Mouse (Mus musculus) mesoderm, embryonic 11.5 days (tissue): ENCODE results near the gene Cabin1.

Experiments used
- DNase-seq: peaks from one replicate; pipeline ENCODE4 v3.0.0-alpha.2; 2012; ENCODE audit warnings: low read depth, low spot score

The Cabin1 gene

DNA sequence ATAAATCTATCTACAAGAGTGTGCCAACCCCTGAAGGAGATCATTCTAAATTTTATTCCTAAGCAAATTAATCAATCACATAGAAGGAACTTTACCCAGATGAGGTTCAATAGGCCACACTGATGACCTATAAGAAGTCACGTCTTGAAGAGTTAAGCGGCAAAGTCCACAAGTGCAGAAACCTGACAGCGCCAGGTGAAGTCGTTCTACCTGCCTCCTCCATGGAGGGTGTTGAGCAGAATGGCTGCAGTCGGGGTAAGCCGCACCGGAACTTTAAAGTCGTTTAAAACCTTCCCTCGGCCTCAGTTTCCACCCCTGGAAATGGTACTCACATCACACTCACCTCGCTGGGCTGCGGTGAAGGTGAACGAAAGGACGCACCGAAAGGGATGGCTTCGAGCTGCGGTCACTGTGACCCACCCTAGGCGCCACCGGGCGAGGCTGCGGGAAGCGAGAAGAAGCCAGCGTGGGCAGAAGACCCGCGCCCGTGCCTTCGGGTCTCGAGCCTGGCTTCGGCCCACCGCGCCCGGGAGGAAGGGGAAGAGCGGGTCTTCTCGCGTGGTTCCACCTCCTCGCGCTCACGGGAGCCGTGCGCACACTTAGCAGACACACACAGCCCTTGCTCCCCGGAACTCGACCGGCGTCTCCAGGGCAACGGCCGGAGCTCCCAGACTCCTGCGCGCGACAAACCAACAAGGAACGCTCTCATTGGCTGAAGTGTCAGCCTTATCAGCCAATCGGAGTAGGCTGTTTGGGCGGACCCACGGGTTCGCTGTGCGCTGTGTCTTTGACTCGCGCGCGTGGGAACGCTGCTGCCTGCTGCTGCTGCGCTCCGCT is at the start of gene Cabin1:
Gene Cabin1, minus strand, starts transcription at position 660 of the 837 bp plus-strand sequence.
- peak; percentile 98 for DNase-seq

DNA sequence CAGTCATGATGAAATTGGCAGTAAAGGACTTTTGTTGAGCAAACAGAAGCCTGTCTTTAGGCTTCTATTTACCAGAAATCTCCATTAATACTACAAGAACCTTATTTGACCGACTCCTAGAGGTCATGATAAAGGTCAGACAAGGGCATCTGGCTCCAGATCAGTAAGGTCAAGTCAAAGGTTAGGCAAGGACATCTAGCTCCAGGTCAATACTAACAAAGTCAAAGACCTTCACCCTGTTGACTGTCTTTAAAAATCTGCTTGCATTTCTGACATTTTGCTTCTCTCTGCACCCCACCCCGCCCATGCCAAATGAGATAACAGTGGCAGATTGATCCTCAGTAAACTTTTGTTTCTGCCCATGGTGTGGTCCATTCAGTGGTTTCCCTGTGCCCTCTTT is 40.1 kb upstream of the Cabin1 start:
- no peak for DNase-seq

DNA sequence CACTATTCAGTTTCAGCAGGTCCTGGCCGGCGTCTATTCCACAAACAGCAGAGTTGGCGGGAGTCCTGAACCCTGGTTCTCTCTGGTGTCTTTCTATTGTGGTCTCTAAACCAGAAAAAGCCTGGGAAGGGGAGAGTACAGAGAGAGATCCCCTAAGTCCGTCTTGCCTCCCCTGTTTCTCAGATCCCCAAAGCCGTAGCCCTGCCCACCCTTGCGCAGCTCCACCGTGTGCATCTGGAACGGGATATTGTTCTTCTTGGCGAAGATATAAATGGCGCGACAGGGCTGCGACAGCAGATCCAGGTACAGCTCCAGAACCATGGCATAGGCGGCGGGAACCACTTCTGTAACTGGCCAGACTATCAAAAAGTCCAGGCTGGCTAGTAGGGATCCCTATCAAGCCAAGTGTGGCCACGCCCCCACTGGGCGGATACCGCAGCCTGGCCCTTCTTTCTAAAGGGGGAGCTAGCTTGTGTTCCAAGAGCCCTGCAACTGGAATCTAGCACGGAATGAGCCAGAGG is 34.1 kb upstream of the Cabin1 start, which contains the start of gene Gstt1:
Gene Gstt1, minus strand, starts transcription at position 409 of the 521 bp plus-strand sequence.
- peak; percentile 35 for DNase-seq

DNA sequence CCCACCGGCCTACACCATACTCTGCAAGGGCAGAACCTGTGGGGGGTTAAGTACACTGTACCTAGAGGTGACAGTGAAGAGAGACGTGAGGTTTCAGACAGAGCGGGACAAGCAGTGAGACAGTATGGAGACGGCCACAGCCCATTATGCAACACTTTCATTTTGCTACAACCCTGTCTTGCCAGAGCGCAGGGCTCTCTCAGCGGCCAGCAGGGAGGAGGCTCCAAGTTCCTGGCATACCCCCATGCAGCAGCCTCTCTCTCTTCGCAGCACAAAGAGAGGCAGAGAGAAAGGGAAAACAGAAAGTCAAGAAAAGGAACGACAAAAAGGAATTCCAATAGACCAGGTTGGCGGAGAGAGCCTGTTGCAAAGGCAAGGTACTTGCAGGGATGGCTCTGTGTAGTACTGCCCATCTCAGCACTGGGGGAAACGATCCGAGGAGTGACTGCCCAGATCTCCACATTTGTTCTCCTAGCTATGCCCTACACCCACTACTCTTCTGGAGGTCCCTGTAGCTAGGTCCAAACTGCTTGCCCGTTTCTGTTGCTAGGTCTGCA is 33.6 kb upstream of the Cabin1 start:
- DNase-seq = peak; percentile 23

DNA sequence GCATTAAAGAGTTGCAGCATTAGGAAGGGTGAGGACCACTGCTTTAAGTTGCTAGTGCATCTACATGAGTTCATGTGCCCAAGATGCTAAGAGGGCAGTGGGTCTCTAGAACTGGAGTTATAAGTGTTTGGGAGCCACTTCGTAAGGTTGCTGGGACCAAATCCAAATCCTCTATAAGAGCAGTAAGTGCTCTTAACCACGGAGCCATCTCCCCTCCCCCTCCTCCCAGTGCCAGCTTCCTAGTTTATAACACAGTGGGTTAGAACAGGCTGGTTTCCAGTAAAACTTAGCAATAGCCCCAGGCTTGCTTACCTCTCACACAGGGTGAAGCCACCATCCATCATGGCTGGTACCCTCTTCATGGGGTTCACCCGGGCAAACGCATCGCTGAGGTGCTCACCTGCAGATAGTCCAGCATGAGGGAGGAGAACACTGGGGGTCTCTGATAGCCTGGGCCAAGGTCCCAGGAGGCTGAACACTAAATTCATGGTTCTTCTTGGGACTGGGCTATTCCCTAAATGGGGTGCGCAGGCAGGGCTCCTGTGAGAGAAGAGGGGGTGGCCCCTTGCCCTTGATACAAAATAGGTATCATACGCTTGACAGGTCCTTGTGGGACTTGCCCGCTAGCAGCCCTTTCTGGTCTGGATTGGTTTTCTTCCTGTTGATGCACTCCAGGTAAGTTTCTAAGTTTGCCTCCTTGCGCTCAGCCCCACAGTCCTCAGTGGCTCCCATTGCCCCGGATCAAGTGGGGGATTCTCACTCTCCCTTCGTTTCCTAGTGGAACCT is 32.8 kb upstream of the Cabin1 start:
- DNase-seq = no peak

DNA sequence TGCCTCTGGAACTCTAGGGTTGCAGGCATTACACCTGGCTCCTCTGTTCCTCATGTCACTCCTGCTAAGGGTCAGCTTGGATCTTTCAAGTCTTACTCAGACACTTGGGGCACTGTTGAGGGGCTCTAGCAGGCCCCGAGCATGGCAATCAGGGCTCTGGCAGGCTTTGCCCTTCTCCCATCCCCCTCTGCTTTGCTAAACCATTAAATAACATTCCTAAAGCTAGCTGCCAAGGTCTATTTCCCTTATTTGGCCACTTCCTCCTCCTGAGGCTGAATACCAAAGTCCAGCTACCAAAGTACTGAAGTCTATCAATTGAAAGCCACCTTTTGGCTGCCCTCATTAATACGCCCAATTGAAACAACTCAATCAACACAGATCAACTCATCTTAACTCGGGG is 30.7 kb upstream of the Cabin1 start:
- peak; percentile 8 for DNase-seq

DNA sequence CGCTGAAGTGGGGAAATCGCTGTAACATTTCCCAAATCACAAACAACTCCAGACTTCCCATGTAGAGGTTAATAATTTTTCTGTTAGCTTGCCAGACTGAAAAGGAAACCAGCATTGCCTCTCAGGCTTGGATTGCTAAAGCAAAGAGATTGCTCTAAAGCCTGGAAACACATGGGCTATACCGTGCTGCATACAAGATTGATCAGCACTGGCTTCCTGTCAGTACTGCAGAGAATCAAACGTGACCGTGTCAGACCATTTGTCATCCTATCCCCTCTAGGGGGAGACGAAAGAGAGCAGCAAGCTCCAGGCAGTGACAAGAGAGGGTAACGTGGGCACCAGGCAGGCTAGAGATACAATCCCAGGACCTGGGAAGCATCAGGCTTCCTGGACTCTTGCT is 26.6 kb upstream of the Cabin1 start:
- DNase-seq = peak; percentile 36

DNA sequence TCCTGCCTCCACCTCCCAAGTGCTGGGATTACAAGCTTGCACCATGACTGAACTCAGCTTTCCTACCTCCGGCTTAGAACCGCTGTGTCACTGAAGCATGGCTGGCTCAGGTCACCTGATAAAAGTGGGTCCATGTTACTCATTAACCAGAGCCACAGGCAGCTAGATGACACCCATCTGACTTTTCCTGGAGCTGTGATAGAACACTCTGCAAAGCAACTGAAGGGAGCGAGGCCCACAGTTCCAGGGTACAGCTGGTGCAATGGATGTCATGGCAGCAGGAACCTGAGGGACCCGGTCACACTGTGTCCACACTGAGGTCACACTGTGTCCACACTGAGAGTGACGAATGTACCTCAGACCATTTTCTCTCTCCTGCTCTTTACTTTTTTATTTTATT is 25.7 kb upstream of the Cabin1 start:
- DNase-seq = no peak

DNA sequence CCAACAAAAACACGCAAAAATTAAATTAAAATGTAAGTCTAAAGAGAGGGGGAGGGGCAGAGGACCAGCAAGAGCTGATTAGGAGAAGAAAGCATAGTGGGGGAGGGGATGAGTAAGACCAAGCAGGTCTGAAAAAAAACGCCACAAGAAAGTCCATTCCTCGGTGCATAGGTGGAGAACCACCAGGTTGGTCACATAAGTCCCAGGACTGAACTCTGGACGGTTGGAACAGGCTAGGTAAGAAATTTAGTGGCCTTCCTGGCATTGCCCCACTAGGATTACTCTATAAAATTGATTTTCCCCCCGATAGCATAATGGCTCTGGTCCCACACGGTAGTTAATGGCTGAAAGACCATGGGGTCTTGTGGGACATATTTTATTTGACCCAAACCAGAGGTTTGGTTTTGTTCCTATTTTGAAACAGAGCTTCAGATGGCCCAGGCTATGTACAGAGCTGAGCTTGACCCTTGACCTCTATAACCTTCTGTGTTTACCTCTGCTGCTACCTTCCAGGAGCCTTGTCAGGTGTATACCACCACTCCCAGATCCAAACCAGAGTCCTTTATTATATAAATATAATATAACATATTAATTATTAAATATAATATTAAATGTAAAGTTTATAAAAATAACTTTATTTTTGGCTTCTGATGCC is 25.1 kb upstream of the Cabin1 start:
- no peak for DNase-seq

DNA sequence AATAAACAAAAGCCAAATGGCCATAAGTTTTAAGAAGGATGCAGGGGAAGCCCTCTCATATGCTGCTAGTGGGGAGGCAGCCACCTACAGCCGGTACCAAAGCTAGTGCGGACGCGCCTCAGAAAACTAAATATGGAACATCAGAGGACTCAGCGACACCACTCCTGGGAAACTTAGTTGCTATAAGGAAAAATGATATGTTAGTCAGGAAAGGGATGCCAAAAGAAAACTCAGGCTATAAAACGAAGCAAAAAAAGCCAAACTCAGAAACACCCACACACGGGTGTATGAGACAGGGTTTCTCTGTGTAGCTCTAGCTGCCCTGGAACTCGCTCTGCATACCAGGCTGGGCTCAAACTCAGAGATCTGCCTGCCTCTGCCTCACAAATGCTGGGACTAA is 24.1 kb upstream of the Cabin1 start:
- DNase-seq = no peak

DNA sequence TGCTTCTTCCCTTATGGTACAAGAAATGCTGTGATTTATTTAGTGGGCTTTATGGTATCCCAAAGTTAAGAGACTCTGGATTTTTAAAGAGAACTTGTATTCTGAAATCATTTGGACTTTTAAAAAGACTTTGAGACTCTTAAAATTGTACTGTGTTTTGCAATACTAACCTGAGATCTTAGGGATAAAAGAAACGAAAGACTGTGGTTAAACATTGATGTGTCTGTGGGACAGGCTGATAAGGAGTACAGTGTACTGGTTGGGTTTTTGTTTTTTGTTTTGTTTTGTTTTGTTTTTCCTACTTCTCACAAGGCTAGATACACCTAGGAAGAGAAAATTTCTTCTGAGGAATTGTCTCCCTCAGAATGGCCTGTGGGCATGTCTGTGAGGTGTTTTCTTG is 21.3 kb upstream of the Cabin1 start:
- no peak for DNase-seq

DNA sequence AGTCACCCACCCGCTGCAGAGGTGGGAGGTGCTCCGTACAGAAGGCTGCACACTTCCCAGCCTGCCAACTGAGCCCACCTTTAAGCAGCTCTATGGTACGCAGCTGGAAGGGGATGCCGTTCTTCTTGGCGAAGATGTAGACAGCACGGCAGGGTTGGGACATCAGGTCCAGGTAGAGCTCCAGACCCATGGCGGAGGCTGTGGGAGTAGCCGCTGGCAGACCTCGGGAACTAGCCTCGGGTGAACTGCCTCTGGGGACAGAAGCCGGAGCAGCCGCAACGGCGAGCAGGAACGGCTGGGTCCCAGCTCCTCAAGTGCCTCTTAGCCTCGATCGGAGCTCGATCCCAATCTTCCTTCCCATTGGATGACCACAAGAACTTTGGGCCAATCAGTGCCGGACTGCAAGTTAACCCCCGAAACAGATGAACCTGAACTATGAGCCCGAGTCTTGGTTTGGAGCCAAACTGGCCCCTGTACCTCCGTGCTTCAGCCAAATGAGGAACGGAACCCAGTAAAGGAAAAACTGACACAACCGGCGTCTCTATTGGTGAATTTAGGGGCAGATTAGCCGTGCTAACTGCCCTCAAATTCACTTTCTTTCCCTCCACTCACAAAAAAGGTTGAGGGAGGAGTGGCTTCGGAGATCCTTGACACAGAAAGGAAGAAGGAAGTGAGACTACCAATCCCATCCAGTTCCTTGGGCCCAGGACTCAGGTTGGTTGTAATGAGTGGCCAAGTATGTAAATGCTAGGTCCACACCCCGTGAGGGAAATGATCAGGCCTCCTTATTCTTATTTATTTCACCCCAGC is 16.8 kb upstream of the Cabin1 start, which contains the start of the genes Gm20441 and Gstt3:
Gene Gm20441, minus strand, starts transcription at position 186 of the 810 bp plus-strand sequence.
Gene Gstt3, minus strand, starts transcription at position 646 of the 810 bp plus-strand sequence.
- DNase-seq = peak; percentile 73

DNA sequence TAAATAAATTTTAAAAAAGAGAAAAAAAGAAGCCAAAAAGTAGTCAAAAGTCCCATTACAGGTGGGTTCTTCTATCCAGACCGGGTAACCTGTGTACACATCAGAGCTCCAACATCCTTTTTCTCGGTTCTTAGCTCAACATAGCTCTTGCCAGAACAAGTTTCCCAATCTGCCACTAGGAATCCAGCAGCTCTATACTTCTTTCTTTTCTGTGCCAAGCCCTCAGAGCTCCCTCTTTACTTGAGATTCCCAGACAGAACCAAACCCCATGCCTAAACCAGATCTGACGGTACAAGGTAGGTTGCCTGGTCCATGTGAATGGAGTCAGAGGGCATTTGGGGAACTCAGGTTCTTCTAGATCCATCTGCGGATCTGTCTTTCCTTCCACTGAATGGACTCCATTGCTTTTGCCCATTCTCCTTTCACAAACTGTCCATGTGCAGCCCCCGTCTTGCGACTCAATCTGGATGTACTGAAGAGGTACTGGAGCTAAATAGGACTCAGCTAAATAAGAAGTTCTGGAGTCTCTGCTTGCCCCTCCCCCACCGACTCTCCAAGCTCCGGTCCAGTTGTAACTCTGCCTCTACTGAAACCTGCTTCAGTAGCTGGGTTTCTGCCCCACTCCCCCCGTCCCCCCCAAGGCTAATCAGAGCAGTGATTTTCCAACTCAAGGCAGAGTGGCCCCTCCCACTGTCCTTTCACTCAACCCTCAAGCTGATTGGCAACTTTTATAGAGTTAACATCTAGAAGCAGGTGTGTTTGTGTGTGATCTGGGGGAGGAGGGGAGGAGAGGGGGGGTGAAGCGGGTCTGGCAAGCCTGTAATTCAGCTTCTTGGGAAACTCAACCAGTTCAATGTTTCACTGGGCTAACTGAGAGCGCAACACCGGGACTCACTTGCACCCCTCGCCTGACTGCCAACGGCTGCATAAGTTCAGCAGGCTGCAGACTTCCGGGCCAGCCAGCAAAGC is 15.3 kb upstream of the Cabin1 start:
- DNase-seq = no peak

DNA sequence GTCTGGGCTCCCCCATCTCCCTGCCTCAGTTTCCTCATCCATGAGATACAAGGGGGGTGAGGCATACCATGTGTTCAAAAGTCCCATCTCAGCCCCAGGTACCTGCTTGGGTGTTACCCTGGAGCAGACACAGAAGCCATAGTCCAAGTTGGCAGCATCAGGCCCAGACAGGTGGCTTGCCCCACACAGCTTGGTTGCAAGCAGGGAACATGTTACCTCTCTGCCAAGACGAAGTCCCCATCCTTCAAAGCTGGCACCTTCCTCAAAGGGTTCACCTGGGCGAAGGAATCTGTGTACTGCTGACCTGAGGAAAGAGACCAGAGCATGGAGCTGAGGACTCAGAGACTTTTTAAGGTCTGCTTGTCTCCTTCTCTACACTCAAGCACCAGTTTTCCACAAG is 13.7 kb upstream of the Cabin1 start:
- no peak for DNase-seq

DNA sequence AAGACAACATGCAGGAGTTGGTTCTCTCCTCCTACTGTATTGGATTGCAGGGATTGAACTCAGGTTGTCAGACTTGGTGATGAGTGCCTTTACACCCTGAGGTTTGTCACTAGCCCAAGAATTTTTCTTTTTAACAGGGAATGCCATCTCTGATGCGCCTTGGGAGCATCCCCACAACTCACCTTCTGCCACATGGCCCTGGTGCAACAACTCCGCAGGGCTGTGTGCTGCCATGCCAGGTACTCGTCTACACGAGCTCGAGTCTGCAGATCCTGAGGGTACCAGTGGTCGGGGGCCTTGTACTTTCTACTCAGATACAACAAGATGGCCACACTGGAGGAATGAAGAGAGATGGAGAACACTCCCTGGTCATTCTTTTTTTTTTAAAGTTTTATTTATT is 12.4 kb upstream of the Cabin1 start:
- DNase-seq = no peak

DNA sequence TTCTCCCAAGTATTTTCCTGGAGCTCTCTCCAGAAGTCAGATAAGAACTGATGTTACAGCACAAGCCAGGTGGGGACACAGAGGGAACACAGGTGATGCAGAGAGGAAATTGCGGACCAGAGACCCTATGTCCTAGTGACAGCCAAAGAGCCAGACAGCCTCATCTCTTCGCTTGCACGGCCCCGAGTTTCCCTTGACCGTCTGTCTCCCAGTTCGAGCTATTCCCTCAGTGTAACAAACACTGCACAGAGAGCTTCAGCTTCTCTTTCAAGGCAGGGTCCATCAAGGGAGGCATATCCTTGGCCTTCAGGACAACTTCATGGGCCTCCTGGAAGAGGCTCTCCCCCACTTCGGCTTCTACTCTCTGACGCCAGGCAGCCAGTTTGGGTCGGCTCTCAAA is 10.4 kb upstream of the Cabin1 start:
- no peak for DNase-seq

DNA sequence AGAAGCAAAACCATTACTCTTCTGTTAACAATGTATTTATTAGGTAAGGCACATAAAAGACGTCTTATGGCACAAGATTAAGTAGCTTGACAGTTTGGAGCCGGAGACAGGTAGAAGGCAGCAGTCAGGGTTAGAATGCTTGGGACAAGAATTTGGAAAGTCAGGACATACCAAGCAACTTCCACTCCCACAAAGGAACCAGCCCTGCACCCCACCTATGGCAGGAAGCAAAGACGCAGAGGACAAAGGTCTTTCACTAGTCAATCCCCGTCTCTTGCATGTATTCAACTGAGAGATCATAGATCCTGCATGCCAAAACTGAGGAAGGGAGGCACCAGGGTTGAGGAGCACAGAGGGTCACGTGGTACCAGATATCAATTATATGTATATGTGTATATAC is 10.0 kb upstream of the Cabin1 start:
- no peak for DNase-seq

DNA sequence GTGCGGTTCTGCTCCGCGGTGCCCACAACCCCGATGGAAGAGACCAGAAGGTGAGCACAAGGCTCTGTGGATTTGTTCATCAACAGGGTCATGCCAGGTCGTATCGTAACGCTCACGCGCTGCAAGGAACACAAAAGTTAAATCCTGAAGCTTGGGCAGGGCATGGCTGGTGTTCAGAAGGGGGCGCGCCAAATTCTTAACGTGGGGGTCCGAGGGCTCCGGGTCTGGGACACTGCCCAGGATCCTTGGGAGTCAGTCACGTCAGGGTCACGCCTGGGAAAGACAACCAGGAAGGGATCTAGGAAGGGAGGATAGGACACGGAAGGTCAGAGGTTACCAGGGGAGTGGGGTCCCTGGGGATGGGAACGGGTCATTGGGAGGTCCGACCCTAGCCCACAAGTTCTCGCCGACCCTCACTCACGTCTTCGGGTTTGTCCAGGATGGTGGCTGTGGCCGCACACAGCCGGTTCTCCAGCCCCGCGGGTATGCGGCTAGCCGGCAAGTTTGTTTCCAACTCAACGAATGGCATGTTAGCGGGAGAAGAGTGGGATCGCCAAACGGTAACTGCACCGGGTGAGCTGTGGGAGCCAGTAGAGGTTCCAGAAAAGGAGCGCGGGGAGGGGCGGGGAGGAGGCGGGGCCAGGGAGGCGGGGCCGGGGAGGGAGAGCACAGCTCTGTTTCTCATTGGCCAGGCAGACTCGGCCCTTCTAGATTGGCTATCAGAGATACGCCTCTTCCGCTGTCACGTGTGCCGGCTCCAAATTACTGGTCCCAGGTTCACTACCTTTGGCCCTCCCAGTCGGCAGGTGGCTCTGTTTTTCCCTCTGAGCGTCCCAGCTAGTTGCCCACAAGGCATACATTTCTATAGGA is 8.9 kb upstream of the Cabin1 start, which contains the start of gene Ddt:
Gene Ddt, minus strand, starts transcription at position 620 of the 870 bp plus-strand sequence.
- DNase-seq = peak; percentile 89
